Mouse (Mus musculus): ENCODE measurements around the gene Fbxl21. TPM values are rescaled to one million over a fixed set of nuclear protein-coding genes. Genes with fewer than 3 reads are reported as not detected.

The Fbxl21 gene
- polyA plus RNA-seq, 2 experiments: 0.28 to 1.0 TPM

- no peaks in the 10 kb centered on the region for H3K9me3 ChIP-seq (ENCODE audit: control insufficient read depth, low read length)
- H3K9ac ChIP-seq (replicated peaks): no peak overlapping the region
- H3K36me3 ChIP-seq (replicated peaks; ENCODE audit: control insufficient read depth, insufficient read depth, low read depth): no peaks in the 10 kb centered on the region
- no peak overlapping the region for H3K4me3 ChIP-seq (ENCODE audit: insufficient read depth in 1 of 2, low read depth in 2 of 2, low read length in 2 of 2)
- WGBS (ENCODE audit: insufficient replicate concordance): 67% methylated on average over 5 of the region's 5 CpGs
- H3K27ac ChIP-seq: no peak overlapping the region
- TF ChIP-seq EP300 (IDR thresholded peaks at IDR 0.05; ENCODE audit: low read depth) (no peak), CTCF (IDR thresholded peaks at IDR 0.05; ENCODE audit: low read depth) (no peak)
- H3K4me1 ChIP-seq (replicated peaks; ENCODE audit: control insufficient read depth in 2 of 2, insufficient read depth in 2 of 2, low read length in 1 of 2): no peaks in the 10 kb centered on the region
- no peak for ATAC-seq (ENCODE audit: insufficient read depth)
- DNase-seq (ENCODE audit: low read depth in 3 of 3, low spot score in 3 of 3): no peak
- H3K27me3 ChIP-seq (ENCODE audit: control insufficient read depth, insufficient read depth, low read length): no peaks in the 10 kb centered on the region
- no peak overlapping the region for H3K4me2 ChIP-seq (ENCODE audit: low read depth)
Observed at GRCm38 (mm10) chr13:56578097-56578496, 55.8 kb downstream of the Fbxl21 start.

GRCm38 (mm10) chr13:56580450-56580849, 58.2 kb downstream of the Fbxl21 start:
- no peaks in the 10 kb centered on the region for H3K9me3 ChIP-seq (ENCODE audit: control insufficient read depth, low read length)
- no peak overlapping the region for H3K4me2 ChIP-seq (ENCODE audit: low read depth)
- no peak overlapping the region for H3K9ac ChIP-seq (replicated peaks)
- TF ChIP-seq CTCF (IDR thresholded peaks at IDR 0.05; ENCODE audit: low read depth) (no peak), EP300 (IDR thresholded peaks at IDR 0.05; ENCODE audit: low read depth) (no peak)
- ATAC-seq (ENCODE audit: insufficient read depth): no peak
- no peak for DNase-seq (ENCODE audit: low read depth in 3 of 3, low spot score in 3 of 3)
- no peaks in the 10 kb centered on the region for H3K36me3 ChIP-seq (replicated peaks; ENCODE audit: control insufficient read depth, insufficient read depth, low read depth)
- WGBS (ENCODE audit: insufficient replicate concordance): 61% methylated on average over 5 of the region's 5 CpGs
- no peaks in the 10 kb centered on the region for H3K4me1 ChIP-seq (replicated peaks; ENCODE audit: control insufficient read depth in 2 of 2, insufficient read depth in 2 of 2, low read length in 1 of 2)
- no peak overlapping the region for H3K4me3 ChIP-seq (ENCODE audit: insufficient read depth in 1 of 2, low read depth in 2 of 2, low read length in 2 of 2)
- H3K27me3 ChIP-seq (ENCODE audit: control insufficient read depth, insufficient read depth, low read length): no peaks in the 10 kb centered on the region
- H3K27ac ChIP-seq: no peak overlapping the region

GRCm38 (mm10) chr13:56581512-56581911, 59.2 kb downstream of the Fbxl21 start:
- no peaks in the 10 kb centered on the region for H3K4me1 ChIP-seq (replicated peaks; ENCODE audit: control insufficient read depth in 2 of 2, insufficient read depth in 2 of 2, low read length in 1 of 2)
- TF ChIP-seq EP300 (IDR thresholded peaks at IDR 0.05; ENCODE audit: low read depth) (no peak), CTCF (IDR thresholded peaks at IDR 0.05; ENCODE audit: low read depth) (no peak)
- ATAC-seq (ENCODE audit: insufficient read depth): no peak
- H3K9me3 ChIP-seq (ENCODE audit: control insufficient read depth, low read length): no peaks in the 10 kb centered on the region
- H3K4me2 ChIP-seq (ENCODE audit: low read depth): no peak overlapping the region
- WGBS (ENCODE audit: insufficient replicate concordance): 36% methylated on average over 3 of the region's 3 CpGs
- no peak overlapping the region for H3K27ac ChIP-seq
- H3K4me3 ChIP-seq (ENCODE audit: insufficient read depth in 1 of 2, low read depth in 2 of 2, low read length in 2 of 2): no peak overlapping the region
- no peak for DNase-seq (ENCODE audit: low read depth in 3 of 3, low spot score in 3 of 3)
- no peaks in the 10 kb centered on the region for H3K36me3 ChIP-seq (replicated peaks; ENCODE audit: control insufficient read depth, insufficient read depth, low read depth)
- no peaks in the 10 kb centered on the region for H3K27me3 ChIP-seq (ENCODE audit: control insufficient read depth, insufficient read depth, low read length)
- no peak overlapping the region for H3K9ac ChIP-seq (replicated peaks)

GRCm38 (mm10) chr13:56581961-56582434, 59.7 kb downstream of the Fbxl21 start:
- Histone ChIP-seq H3K9ac (replicated peaks) (no peak overlapping the region), H3K4me2 (ENCODE audit: low read depth) (no peak overlapping the region), H3K27ac (no peak overlapping the region), H3K9me3 (ENCODE audit: control insufficient read depth, low read length) (no peaks in the 10 kb centered on the region), H3K27me3 (ENCODE audit: control insufficient read depth, insufficient read depth, low read length) (no peaks in the 10 kb centered on the region), H3K4me3 (ENCODE audit: insufficient read depth in 1 of 2, low read depth in 2 of 2, low read length in 2 of 2) (no peak overlapping the region), H3K36me3 (replicated peaks; ENCODE audit: control insufficient read depth, insufficient read depth, low read depth) (no peaks in the 10 kb centered on the region), H3K4me1 (replicated peaks; ENCODE audit: control insufficient read depth in 2 of 2, insufficient read depth in 2 of 2, low read length in 1 of 2) (no peaks in the 10 kb centered on the region)
- ATAC-seq (ENCODE audit: insufficient read depth): no peak
- WGBS (ENCODE audit: insufficient replicate concordance): 9% methylated on average over 6 of the region's 6 CpGs
- TF ChIP-seq CTCF (IDR thresholded peaks at IDR 0.05; ENCODE audit: low read depth) (no peak), EP300 (IDR thresholded peaks at IDR 0.05; ENCODE audit: low read depth) (no peak)
- no peak for DNase-seq (ENCODE audit: low read depth in 3 of 3, low spot score in 3 of 3)

GRCm38 (mm10) chr13:56582720-56583119, 60.4 kb downstream of the Fbxl21 start:
- 41% methylated on average over 3 of the region's 3 CpGs for WGBS (ENCODE audit: insufficient replicate concordance)
- TF ChIP-seq CTCF (IDR thresholded peaks at IDR 0.05; ENCODE audit: low read depth) (no peak), EP300 (IDR thresholded peaks at IDR 0.05; ENCODE audit: low read depth) (no peak)
- H3K4me3 ChIP-seq (ENCODE audit: insufficient read depth in 1 of 2, low read depth in 2 of 2, low read length in 2 of 2): no peak overlapping the region
- H3K27me3 ChIP-seq (ENCODE audit: control insufficient read depth, insufficient read depth, low read length): no peaks in the 10 kb centered on the region
- H3K27ac ChIP-seq: no peak overlapping the region
- DNase-seq (ENCODE audit: low read depth in 3 of 3, low spot score in 3 of 3) (no peak), ATAC-seq (ENCODE audit: insufficient read depth) (no peak)
- H3K4me2 ChIP-seq (ENCODE audit: low read depth): no peak overlapping the region
- H3K36me3 ChIP-seq (replicated peaks; ENCODE audit: control insufficient read depth, insufficient read depth, low read depth): no peaks in the 10 kb centered on the region
- no peak overlapping the region for H3K9ac ChIP-seq (replicated peaks)
- no peaks in the 10 kb centered on the region for H3K9me3 ChIP-seq (ENCODE audit: control insufficient read depth, low read length)
- no peaks in the 10 kb centered on the region for H3K4me1 ChIP-seq (replicated peaks; ENCODE audit: control insufficient read depth in 2 of 2, insufficient read depth in 2 of 2, low read length in 1 of 2)

All from liver, embryonic 14.5 days (tissue).